Mouse (Mus musculus) stomach, postnatal 0 days (tissue): ENCODE measurements around the gene Khdc3.

Experiments used
- CTCF ChIP-seq: IDR thresholded peaks from 2 replicates; pipeline ENCODE4 v1.5.1; 2016; ENCODE audit warnings: antibody characterized with exemption, low read depth, mild to moderate bottlenecking, moderate library complexity
- EP300 ChIP-seq: optimal IDR thresholded peaks from 2 replicates; pipeline ENCODE3; 2016; ENCODE audit warnings: antibody characterized with exemption

GRCm38 (mm10) chr9:73121735-73122134 lies 20.1 kb downstream of the Khdc3 start:
- TF ChIP-seq EP300 (no peak), CTCF (peak; percentile 73)
